Mouse (Mus musculus) hindbrain, embryonic 15.5 days (tissue): ENCODE measurements around the gene Dcps. TPM values are rescaled to one million over a fixed set of nuclear protein-coding genes. Genes with fewer than 3 reads are reported as not detected.
A peak's percentile ranks its signal among the peaks of the same experiment; 100 is the strongest.

Experiments used
- ATAC-seq: fragments of 200-750 bp; cut with Nextera tagmentation; 2 replicates; pipeline ENCODE4 v1.8.0; 2017; ENCODE audit warnings: low read depth, moderate number of reproducible peaks, moderate TSS enrichment; ENCODE audit not compliant: low FRiP score
- H3K27ac ChIP-seq: fragments of 300-500 bp; sonication (generic); replicated peaks from 2 replicates; pipeline ENCODE4 v1.5.1; 2015; ENCODE audit warnings: mild to moderate bottlenecking, inconsistent platforms
- H3K27me3 ChIP-seq: fragments of 300-500 bp; sonication (generic); 2 replicates; pipeline ENCODE4 v1.6.1; 2015; ENCODE audit warnings: control low read depth, inconsistent platforms
- H3K36me3 ChIP-seq: fragments of 300-500 bp; sonication (generic); 2 replicates; pipeline ENCODE4 v1.6.1; 2015; ENCODE audit warnings: control low read depth, inconsistent platforms
- H3K4me1 ChIP-seq: fragments of 300-500 bp; sonication (generic); replicated peaks from 2 replicates; pipeline ENCODE4 v1.6.1; 2015; ENCODE audit warnings: control low read depth, inconsistent platforms
- H3K4me2 ChIP-seq: fragments of 300-500 bp; sonication (generic); 2 replicates; pipeline ENCODE4 v1.6.1; 2015; ENCODE audit warnings: moderate library complexity, mild to moderate bottlenecking, inconsistent platforms
- H3K4me3 ChIP-seq: fragments of 300-500 bp; sonication (generic); 2 replicates; pipeline ENCODE4 v1.5.1; 2015; ENCODE audit warnings: mild to moderate bottlenecking, inconsistent platforms
- H3K9ac ChIP-seq: fragments of 300-500 bp; sonication (generic); 2 replicates; pipeline ENCODE4 v1.6.1; 2015; ENCODE audit warnings: inconsistent platforms
- H3K9me3 ChIP-seq: fragments of 300-500 bp; sonication (generic); 2 replicates; pipeline ENCODE4 v1.6.1; 2016; ENCODE audit warnings: control low read depth, inconsistent platforms
- WGBS: fragments of 180-500 bp; shearing (Covaris S2); methylation state at CpG from one replicate; pipeline ENCODE4 v1.1.7; 2015; 5-methylcytosine and 5-hydroxymethylcytosine counted together
- polyA plus RNA-seq: library from polyadenylated mRNA; unstranded; fragments of >200 nt; fragmentation: Nextera tagmentation; extraction: Ambion mirVana; gene quantifications from 2 replicates; pipeline ENCODE4 v1.2.1, GENCODE M21; 2015

Gene Dcps
- polyA plus RNA-seq = 70.9 and 71.9 TPM in 2 replicates

- H3K36me3 ChIP-seq = peaks cover 1% of the 10 kb centered on the region
- H3K9me3 ChIP-seq = no peaks in the 10 kb centered on the region
- ATAC-seq = peak; percentile 97
- H3K9ac ChIP-seq = peak within 1 kb of the TSS; percentile 66
- H3K27me3 ChIP-seq = no peaks in the 10 kb centered on the region
- H3K4me1 ChIP-seq = peaks cover 12% of the 10 kb centered on the region
- H3K4me3 ChIP-seq = peak within 1 kb of the TSS; percentile 76
- peak within 1 kb of the TSS; percentile 89 for H3K4me2 ChIP-seq
- WGBS = under 1% methylated on average over 38 of the region's 38 CpGs
- peak within 1 kb of the TSS; percentile 97 for H3K27ac ChIP-seq
Measured at GRCm38 (mm10) chr9:35175251-35176123, at the start of gene Dcps. Gene Dcps (minus strand): TSS chr9:35176061.

- no peaks in the 10 kb centered on the region for H3K9me3 ChIP-seq
- H3K4me1 ChIP-seq = no peaks in the 10 kb centered on the region
- H3K27ac ChIP-seq = no peak overlapping the region
- H3K4me2 ChIP-seq = no peak overlapping the region
- no peak overlapping the region for H3K9ac ChIP-seq
- no peak overlapping the region for H3K4me3 ChIP-seq
- WGBS = 97% methylated on average over 3 of the region's 3 CpGs
- H3K27me3 ChIP-seq = no peaks in the 10 kb centered on the region
- ATAC-seq = no peak
- H3K36me3 ChIP-seq = peaks cover 44% of the 10 kb centered on the region
Measured at GRCm38 (mm10) chr9:35223466-35223865, 47.6 kb upstream of the Dcps start.

- Histone ChIP-seq H3K4me1 (no peaks in the 10 kb centered on the region), H3K9me3 (no peaks in the 10 kb centered on the region), H3K36me3 (peaks cover 77% of the 10 kb centered on the region), H3K9ac (no peak overlapping the region), H3K27me3 (no peaks in the 10 kb centered on the region), H3K4me2 (no peak overlapping the region), H3K4me3 (no peak overlapping the region), H3K27ac (no peak overlapping the region)
- ATAC-seq = no peak
- 83% methylated on average over 1 of the region's 1 CpGs for WGBS
Measured at GRCm38 (mm10) chr9:35217963-35218362, 42.1 kb upstream of the Dcps start.

- Histone ChIP-seq H3K9me3 (no peaks in the 10 kb centered on the region), H3K27me3 (no peaks in the 10 kb centered on the region), H3K4me2 (peak overlapping the region; percentile 89), H3K9ac (peak overlapping the region; percentile 79), H3K4me1 (peaks cover 18% of the 10 kb centered on the region), H3K4me3 (peak overlapping the region; percentile 93), H3K27ac (peak overlapping the region; percentile 78), H3K36me3 (peaks cover 53% of the 10 kb centered on the region)
- no peak for ATAC-seq
- 37% methylated on average over 26 of the region's 26 CpGs for WGBS
Measured at GRCm38 (mm10) chr9:35211573-35212511, 36.0 kb upstream of the Dcps start.

GRCm38 (mm10) chr9:35210542-35211474, 34.9 kb upstream of the Dcps start, which contains the start of gene Foxred1:
Gene Foxred1 (minus strand): TSS chr9:35211055.
- Histone ChIP-seq H3K4me1 (peaks cover 18% of the 10 kb centered on the region), H3K9ac (peak within 1 kb of the TSS; percentile 87), H3K27me3 (no peaks in the 10 kb centered on the region), H3K4me3 (peak within 1 kb of the TSS; percentile 93), H3K27ac (peak within 1 kb of the TSS; percentile 97), H3K9me3 (no peaks in the 10 kb centered on the region), H3K4me2 (peak within 1 kb of the TSS; percentile 89), H3K36me3 (peaks cover 56% of the 10 kb centered on the region)
- WGBS = 1% methylated on average over 70 of the region's 72 CpGs
- peak; percentile 100 for ATAC-seq

- 98% methylated on average over 2 of the region's 2 CpGs for WGBS
- no peak for ATAC-seq
- Histone ChIP-seq H3K36me3 (peaks cover 40% of the 10 kb centered on the region), H3K4me3 (no peak overlapping the region), H3K27ac (no peak overlapping the region), H3K4me2 (no peak overlapping the region), H3K27me3 (no peaks in the 10 kb centered on the region), H3K4me1 (peaks cover 13% of the 10 kb centered on the region), H3K9me3 (no peaks in the 10 kb centered on the region), H3K9ac (no peak overlapping the region)
Measured at GRCm38 (mm10) chr9:35204421-35204820, 28.6 kb upstream of the Dcps start.

- Histone ChIP-seq H3K4me1 (peaks cover 17% of the 10 kb centered on the region), H3K27me3 (no peaks in the 10 kb centered on the region), H3K27ac (no peak overlapping the region), H3K9me3 (no peaks in the 10 kb centered on the region), H3K4me2 (no peak overlapping the region), H3K4me3 (no peak overlapping the region), H3K36me3 (peaks cover 38% of the 10 kb centered on the region), H3K9ac (no peak overlapping the region)
- no peak for ATAC-seq
- 72% methylated on average over 3 of the region's 3 CpGs for WGBS
Measured at GRCm38 (mm10) chr9:35203536-35203935, 27.7 kb upstream of the Dcps start.

- H3K4me1 ChIP-seq = peaks cover 17% of the 10 kb centered on the region
- H3K4me3 ChIP-seq = peak overlapping the region; percentile 47
- H3K4me2 ChIP-seq = peak overlapping the region; percentile 73
- no peak overlapping the region for H3K9ac ChIP-seq
- H3K36me3 ChIP-seq = peaks cover 13% of the 10 kb centered on the region
- H3K27me3 ChIP-seq = no peaks in the 10 kb centered on the region
- no peak overlapping the region for H3K27ac ChIP-seq
- no peaks in the 10 kb centered on the region for H3K9me3 ChIP-seq
- ATAC-seq = no peak
- 56% methylated on average over 9 of the region's 9 CpGs for WGBS
Measured at GRCm38 (mm10) chr9:35200529-35201060, 24.7 kb upstream of the Dcps start.

GRCm38 (mm10) chr9:35199772-35200471, 24.1 kb upstream of the Dcps start, which contains the start of the genes Srpr and Tirap:
Gene Srpr (plus strand): TSS chr9:35200175.
Gene Tirap (minus strand): TSS chr9:35200291.
- H3K4me3 ChIP-seq = peak within 1 kb of the TSS; percentile 47
- H3K36me3 ChIP-seq = peaks cover 7% of the 10 kb centered on the region
- no peaks in the 10 kb centered on the region for H3K9me3 ChIP-seq
- H3K4me1 ChIP-seq = peaks cover 17% of the 10 kb centered on the region
- WGBS = 2% methylated on average over 33 of the region's 44 CpGs
- H3K4me2 ChIP-seq = peak within 1 kb of the TSS; percentile 73
- peak within 1 kb of the TSS; percentile 48 for H3K9ac ChIP-seq
- H3K27me3 ChIP-seq = no peaks in the 10 kb centered on the region
- peak; percentile 88 for ATAC-seq
- H3K27ac ChIP-seq = 0 out of 2 replicates have a peak within 1 kb of the TSS, but pooled peaks have one; percentile 30

- no peaks in the 10 kb centered on the region for H3K36me3 ChIP-seq
- no peaks in the 10 kb centered on the region for H3K27me3 ChIP-seq
- H3K4me1 ChIP-seq = peaks cover 17% of the 10 kb centered on the region
- no peaks in the 10 kb centered on the region for H3K9me3 ChIP-seq
- H3K4me2 ChIP-seq = peak overlapping the region; percentile 73
- H3K9ac ChIP-seq = peak overlapping the region; percentile 48
- H3K4me3 ChIP-seq = peak overlapping the region; percentile 47
- no peak overlapping the region for H3K27ac ChIP-seq
- peak; percentile 73; the same call in 1 of the 2 replicates for ATAC-seq
- 25% methylated on average over 18 of the region's 18 CpGs for WGBS
Measured at GRCm38 (mm10) chr9:35198945-35199771, 23.3 kb upstream of the Dcps start.
